Mouse (Mus musculus): ENCODE measurements around the gene Krtap4-7. TPM values are rescaled to one million over a fixed set of nuclear protein-coding genes. Genes with fewer than 3 reads are reported as not detected.
"Not testable (repeated sequence)": the region's sequence is repeated elsewhere in the genome, so short reads cannot be mapped to it uniquely, and the experiment has no call there.

The Krtap4-7 gene
- polyA plus RNA-seq, 1 experiment: not detected

GRCm38 (mm10) chr11:99614796-99615363 lies 29.0 kb downstream of the Krtap4-7 start, which contains the start of gene Krtap2-4:
Gene Krtap2-4 (minus strand): TSS chr11:99614846.
- Histone ChIP-seq H3K4me3 (replicated peaks) (no peak within 1 kb of the TSS), H3K27me3 (ENCODE audit: control insufficient read depth) (no peaks in the 10 kb centered on the region), H3K9me3 (ENCODE audit: control insufficient read depth, low read length) (no peaks in the 10 kb centered on the region), H3K36me3 (ENCODE audit: control insufficient read depth) (no peaks in the 10 kb centered on the region), H3K4me1 (ENCODE audit: control insufficient read depth) (no peaks in the 10 kb centered on the region)
- TF ChIP-seq GATA1 (IDR thresholded peaks at IDR 0.05; ENCODE audit: low read length) (no peak), TAL1 (IDR thresholded peaks at IDR 0.05; ENCODE audit: low read length) (no peak)

DNA sequence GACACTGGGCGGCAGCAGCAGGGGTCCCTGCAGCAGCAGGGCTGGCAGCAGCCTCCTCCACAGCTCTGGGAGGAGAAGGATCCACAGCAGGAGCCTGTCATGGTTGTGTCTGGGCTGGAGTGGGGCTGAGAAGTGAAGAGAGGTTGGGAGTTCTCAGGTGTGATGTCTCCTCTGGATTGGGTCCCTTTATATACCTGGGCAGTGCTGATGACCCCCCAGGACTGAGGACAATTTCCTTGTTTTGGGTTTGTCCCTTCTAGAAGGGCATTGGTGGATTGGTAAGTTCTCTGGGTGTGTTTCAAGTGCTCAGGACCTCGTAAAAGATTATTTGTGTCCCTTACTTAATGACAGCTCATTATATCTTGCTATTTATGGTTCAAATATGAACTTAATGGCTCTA lies 33.8 kb downstream of the Krtap4-7 start, which contains the start of gene Gm11937:
Gm11937 (minus strand) TSS at position 101 of the 400 bp plus-strand sequence.
- H3K36me3 ChIP-seq (ENCODE audit: control insufficient read depth); H3K9me3 ChIP-seq (ENCODE audit: control insufficient read depth, low read length); H3K4me3 ChIP-seq (replicated peaks); H3K4me1 ChIP-seq (ENCODE audit: control insufficient read depth); H3K27me3 ChIP-seq (ENCODE audit: control insufficient read depth): not testable (repeated sequence)

GRCm38 (mm10) chr11:99609126-99609525 lies 34.8 kb downstream of the Krtap4-7 start:
- no peaks in the 10 kb centered on the region for H3K36me3 ChIP-seq (ENCODE audit: control insufficient read depth)
- no peaks in the 10 kb centered on the region for H3K27me3 ChIP-seq (ENCODE audit: control insufficient read depth)
- no peaks in the 10 kb centered on the region for H3K9me3 ChIP-seq (ENCODE audit: control insufficient read depth, low read length)
- no peak overlapping the region for H3K4me3 ChIP-seq (replicated peaks)
- no peak for TF ChIP-seq TAL1 (IDR thresholded peaks at IDR 0.05; ENCODE audit: low read length)
- no peak for TF ChIP-seq GATA1 (IDR thresholded peaks at IDR 0.05; ENCODE audit: low read length)
- H3K4me1 ChIP-seq (ENCODE audit: control insufficient read depth): no peaks in the 10 kb centered on the region

DNA sequence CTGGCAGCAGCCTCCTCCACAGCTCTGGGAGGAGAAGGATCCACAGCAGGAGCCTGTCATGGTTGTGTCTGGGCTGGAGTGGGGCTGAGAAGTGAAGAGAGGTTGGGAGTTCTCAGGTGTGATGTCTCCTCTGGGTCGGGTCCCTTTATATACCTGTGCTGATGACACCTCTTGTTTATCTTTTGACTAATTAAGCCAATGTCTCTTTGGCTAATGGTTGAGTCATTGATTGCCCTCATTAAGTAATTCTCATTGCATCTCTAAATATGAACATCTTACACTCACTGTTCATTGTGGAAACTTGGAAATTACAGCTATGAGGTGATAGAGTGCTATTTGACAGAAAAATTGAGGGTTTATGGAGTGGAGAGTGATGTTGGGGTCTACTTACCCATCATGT lies 40.7 kb downstream of the Krtap4-7 start, which contains the start of gene Gm11938:
Gm11938 (minus strand) TSS at position 101 of the 400 bp plus-strand sequence.
- H3K4me3 ChIP-seq (replicated peaks); H3K4me1 ChIP-seq (ENCODE audit: control insufficient read depth); H3K9me3 ChIP-seq (ENCODE audit: control insufficient read depth, low read length); H3K27me3 ChIP-seq (ENCODE audit: control insufficient read depth); H3K36me3 ChIP-seq (ENCODE audit: control insufficient read depth): not testable (repeated sequence)

DNA sequence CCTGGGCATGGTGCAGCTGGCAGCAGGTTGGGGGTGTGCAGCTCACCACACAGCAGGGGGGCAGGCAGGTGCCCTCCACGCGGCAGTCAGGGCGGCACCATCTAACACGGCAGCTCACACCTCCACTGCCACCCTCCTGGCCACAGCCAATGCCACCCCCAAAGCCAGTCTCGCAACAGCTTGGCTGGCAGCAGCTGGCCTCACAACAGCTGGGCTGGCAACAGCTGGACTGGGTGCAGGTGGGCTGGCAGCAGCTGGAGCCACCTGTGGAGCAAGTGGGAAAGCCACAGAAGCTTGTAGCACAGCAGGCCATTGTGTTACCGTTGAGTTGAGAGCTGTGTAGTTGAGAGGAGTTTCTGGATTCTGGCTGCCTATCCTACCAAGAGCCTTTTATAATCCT lies 46.1 kb downstream of the Krtap4-7 start, which contains the start of gene Krtap9-3:
Krtap9-3 (minus strand) TSS at position 364 of the 400 bp plus-strand sequence.
- H3K36me3 ChIP-seq (ENCODE audit: control insufficient read depth); H3K27me3 ChIP-seq (ENCODE audit: control insufficient read depth); H3K4me3 ChIP-seq (replicated peaks); H3K9me3 ChIP-seq (ENCODE audit: control insufficient read depth, low read length); H3K4me1 ChIP-seq (ENCODE audit: control insufficient read depth): not testable (repeated sequence)

Other genes starting within 250 kb of the Krtap4-7 start
- not detected in 2 replicates for gene Krt12, start 221.8 kb downstream of the Krtap4-7 start, polyA plus RNA-seq (2012)
- gene Krt20, start 205.9 kb downstream of the Krtap4-7 start, polyA plus RNA-seq (2012): not detected in 2 replicates
- gene Krt23, start 151.0 kb downstream of the Krtap4-7 start, polyA plus RNA-seq (2012): not detected in 2 replicates
- not detected in 2 replicates for gene Krt39, start 122.8 kb downstream of the Krtap4-7 start, polyA plus RNA-seq (2012)
- not detected in 2 replicates for gene Krt40, start 100.9 kb downstream of the Krtap4-7 start, polyA plus RNA-seq (2012)
- gene Krtap3-3, start 93.2 kb downstream of the Krtap4-7 start, polyA plus RNA-seq (2012): not detected in 2 replicates
- gene Krtap3-2, start 87.2 kb downstream of the Krtap4-7 start, polyA plus RNA-seq (2012): not detected in 2 replicates
- not detected in 2 replicates for gene Gm11939, start 84.6 kb downstream of the Krtap4-7 start, polyA plus RNA-seq (2012)
- gene Krtap3-1, start 77.5 kb downstream of the Krtap4-7 start, polyA plus RNA-seq (2012): not detected in 2 replicates
- gene Krtap1-5, start 63.1 kb downstream of the Krtap4-7 start, polyA plus RNA-seq (2012): not detected in 2 replicates
- not detected in 2 replicates for gene Krtap1-4, start 60.4 kb downstream of the Krtap4-7 start, polyA plus RNA-seq (2012)
- gene Krtap1-3, start 52.8 kb downstream of the Krtap4-7 start, polyA plus RNA-seq (2012): not detected in 2 replicates
- gene Krtap9-3, start 46.0 kb downstream of the Krtap4-7 start, polyA plus RNA-seq (2012): not detected in 2 replicates
- not detected in 2 replicates for gene Gm11938, start 40.8 kb downstream of the Krtap4-7 start, polyA plus RNA-seq (2012)
- not detected in 2 replicates for gene Gm11937, start 33.9 kb downstream of the Krtap4-7 start, polyA plus RNA-seq (2012)
- gene Krtap2-4, start 29.2 kb downstream of the Krtap4-7 start, polyA plus RNA-seq (2012): not detected in 2 replicates
- gene Gm11562, start 23.7 kb downstream of the Krtap4-7 start, polyA plus RNA-seq (2012): not detected in 2 replicates
- not detected in 2 replicates for gene Krtap4-1, start 15.9 kb downstream of the Krtap4-7 start, polyA plus RNA-seq (2012)
- gene Krtap4-2, start 9.0 kb downstream of the Krtap4-7 start, polyA plus RNA-seq (2012): not detected in 2 replicates
- not detected in 2 replicates for gene Gm11555, start 6.1 kb upstream of the Krtap4-7 start, polyA plus RNA-seq (2012)
- gene Gm11563, start 14.9 kb upstream of the Krtap4-7 start, polyA plus RNA-seq (2012): not detected in 2 replicates
- gene Krtap4-6, start 21.9 kb upstream of the Krtap4-7 start, polyA plus RNA-seq (2012): not detected in 2 replicates
- gene Gm14190, start 46.7 kb upstream of the Krtap4-7 start, polyA plus RNA-seq (2012): not detected in 2 replicates
- not detected in 2 replicates for gene Gm14180, start 90.2 kb upstream of the Krtap4-7 start, polyA plus RNA-seq (2012)
- not detected in 2 replicates for gene Gm11595, start 128.8 kb upstream of the Krtap4-7 start, polyA plus RNA-seq (2012)
- gene Krtap4-8, start 136.6 kb upstream of the Krtap4-7 start, polyA plus RNA-seq (2012): not detected in 2 replicates
- not detected in 2 replicates for gene Krtap4-9, start 141.1 kb upstream of the Krtap4-7 start, polyA plus RNA-seq (2012)
- not detected in 2 replicates for gene Gm11596, start 149.4 kb upstream of the Krtap4-7 start, polyA plus RNA-seq (2012)
- gene Gm11569, start 154.8 kb upstream of the Krtap4-7 start, polyA plus RNA-seq (2012): not detected in 2 replicates
- gene Gm11554, start 160.4 kb upstream of the Krtap4-7 start, polyA plus RNA-seq (2012): not detected in 2 replicates
- not detected in 2 replicates for gene Krtap4-13, start 165.8 kb upstream of the Krtap4-7 start, polyA plus RNA-seq (2012)
- gene Gm11564, start 171.6 kb upstream of the Krtap4-7 start, polyA plus RNA-seq (2012): not detected in 2 replicates
- gene 2300003K06Rik, start 194.0 kb upstream of the Krtap4-7 start, polyA plus RNA-seq (2012): not detected in 2 replicates
- gene Krtap4-16, start 207.5 kb upstream of the Krtap4-7 start, polyA plus RNA-seq (2012): not detected in 2 replicates
- gene Gm11568, start 213.8 kb upstream of the Krtap4-7 start, polyA plus RNA-seq (2012): 0.04 TPM in 1 of 2 replicates, not detected in the other
- gene Gm11559, start 220.4 kb upstream of the Krtap4-7 start, polyA plus RNA-seq (2012): not detected in 2 replicates
- not detected in 2 replicates for gene Krtap9-1, start 229.3 kb upstream of the Krtap4-7 start, polyA plus RNA-seq (2012)
- not detected in 2 replicates for gene Gm11567, start 235.1 kb upstream of the Krtap4-7 start, polyA plus RNA-seq (2012)